Comparison of ENCODE assay signal across 8 mouse cellular contexts in the genomic region with DNA sequence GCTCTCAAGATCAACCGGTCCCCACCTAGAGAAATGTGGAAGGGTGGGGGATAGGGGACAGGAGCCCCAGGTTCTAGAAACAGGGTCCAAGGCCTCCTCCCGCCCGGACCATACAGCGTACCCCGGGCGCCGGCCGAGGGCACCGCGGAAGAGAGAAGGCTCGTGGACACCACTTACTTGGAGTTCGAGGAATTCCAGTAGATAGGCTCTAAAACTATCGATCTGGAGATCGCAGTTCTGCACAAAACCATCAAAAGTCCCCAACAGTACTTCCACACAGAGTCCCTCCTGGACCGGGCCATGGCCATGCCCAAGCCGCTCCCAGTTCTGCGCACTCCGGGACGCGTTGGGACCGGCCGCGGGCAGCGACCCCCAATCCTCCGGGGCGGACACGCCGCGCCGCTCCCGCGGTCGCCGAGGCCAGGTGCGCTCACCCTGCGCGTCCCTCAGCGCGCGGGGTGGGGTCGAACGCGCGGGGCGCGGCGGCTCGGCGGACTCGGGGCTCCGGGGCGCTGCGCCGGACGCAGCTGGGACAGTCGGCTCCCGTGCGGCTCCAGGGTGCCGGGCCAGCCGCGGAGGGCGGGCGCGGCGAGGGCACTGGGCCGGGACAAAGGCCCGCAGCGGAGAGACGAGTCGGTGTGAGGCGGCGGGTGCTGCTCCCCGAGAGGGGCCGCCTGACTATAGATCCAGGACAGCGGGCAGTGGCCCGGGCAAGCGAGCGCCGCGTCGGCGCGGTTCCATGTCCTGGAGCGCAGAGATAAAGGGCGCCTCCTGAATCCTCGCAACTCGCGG. TPM values are rescaled to one million over a fixed set of nuclear protein-coding genes. Genes with fewer than 3 reads are reported as not detected.
DNase-seq lines count a peak whose midpoint lies in the region; ATAC-seq lines count a peak whose summit lies in the region.

No protein-coding gene starts in this region.

- peak overlapping the region; percentile 86 for H3K4me2 ChIP-seq in heart, embryonic 14.5 days (ENCODE audit: low read length)
- H3K4me2 ChIP-seq in liver, embryonic 13.5 days: peak overlapping the region; percentile 90
- H3K4me2 ChIP-seq in stomach, embryonic 15.5 days: peak overlapping the region; percentile 95

- H3K4me1 ChIP-seq in heart, embryonic 14.5 days (ENCODE audit: control insufficient read depth in 2 of 2, insufficient read depth in 2 of 2, low read length in 2 of 2): peaks cover 4 to 28% of the 10 kb centered on the region in 2 experiments
- peaks cover 32% of the 10 kb centered on the region for H3K4me1 ChIP-seq in liver, embryonic 13.5 days (replicated peaks)
- no peaks in the 10 kb centered on the region for H3K4me1 ChIP-seq in stomach, embryonic 15.5 days

- WGBS in heart, embryonic 14.5 days: under 1% methylated on average over 88 of the region's 88 CpGs
- under 1% methylated on average over 77 of the region's 88 CpGs for WGBS in liver, embryonic 13.5 days (ENCODE audit: insufficient replicate concordance)
- WGBS in stomach, embryonic 15.5 days: under 1% methylated on average over 83 of the region's 88 CpGs

- DNase-seq in adrenal gland, postnatal 14 days: peak; percentile 41
- DNase-seq in adrenal gland, adult (ENCODE audit: inconsistent age in 2 of 2, low spot score in 1 of 2): no peak
- peak; percentile 45 for DNase-seq in retina, embryonic 14.5 days (ENCODE audit: low spot score)
- no peak for DNase-seq in retina, postnatal 1 day
- no peak for DNase-seq in liver, embryonic 13.5 days
- no peak for DNase-seq in cerebellum, postnatal 14 days

- ATAC-seq in heart, embryonic 14.5 days (ENCODE audit: insufficient number of reproducible peaks, insufficient read depth, low FRiP score, low read depth): peak; percentile 31
- peak; percentile 21 for ATAC-seq in liver, embryonic 13.5 days (ENCODE audit: low read depth)
- ATAC-seq in stomach, embryonic 15.5 days (ENCODE audit: insufficient read depth, low FRiP score, low read depth): peak; percentile 19

- peak overlapping the region; percentile 89 for H3K9ac ChIP-seq in heart, embryonic 14.5 days (ENCODE audit: low read length)
- H3K9ac ChIP-seq in liver, embryonic 13.5 days: peak overlapping the region; percentile 58
- peak overlapping the region; percentile 90 for H3K9ac ChIP-seq in stomach, embryonic 15.5 days

- H3K4me3 ChIP-seq in heart, embryonic 14.5 days (ENCODE audit: control insufficient read depth in 1 of 2, insufficient read depth in 1 of 2, low read depth in 1 of 2, low read length in 2 of 2): peak overlapping the region; percentile 78 to 81
- H3K4me3 ChIP-seq in liver, embryonic 13.5 days (replicated peaks): peak overlapping the region; percentile 68
- peak overlapping the region; percentile 80 for H3K4me3 ChIP-seq in stomach, embryonic 15.5 days (replicated peaks)

- no peaks in the 10 kb centered on the region for H3K27me3 ChIP-seq in heart, embryonic 14.5 days (ENCODE audit: control insufficient read depth, insufficient read depth, low read length)
- H3K27me3 ChIP-seq in liver, embryonic 13.5 days: peaks cover 46% of the 10 kb centered on the region
- H3K27me3 ChIP-seq in stomach, embryonic 15.5 days (replicated peaks): no peaks in the 10 kb centered on the region

- H3K36me3 ChIP-seq in heart, embryonic 14.5 days (ENCODE audit: control insufficient read depth, insufficient read depth, low read length): peaks cover 13% of the 10 kb centered on the region; the same call in 1 of the 2 replicates
- peaks cover 11% of the 10 kb centered on the region for H3K36me3 ChIP-seq in liver, embryonic 13.5 days
- no peaks in the 10 kb centered on the region for H3K36me3 ChIP-seq in stomach, embryonic 15.5 days

- H3K27ac ChIP-seq in heart, embryonic 14.5 days (replicated peaks in 1 of 2; ENCODE audit: control insufficient read depth in 1 of 2, insufficient read depth in 1 of 2, low read depth in 2 of 2, low read length in 2 of 2): peak overlapping the region; percentile 69 to 78; a peak in 3 of 4 replicates
- no peak overlapping the region for H3K27ac ChIP-seq in liver, embryonic 13.5 days
- H3K27ac ChIP-seq in stomach, embryonic 15.5 days: peak overlapping the region; percentile 84

- H3K9me3 ChIP-seq in heart, embryonic 14.5 days (ENCODE audit: control insufficient read depth, low read length): no peaks in the 10 kb centered on the region
- no peaks in the 10 kb centered on the region for H3K9me3 ChIP-seq in liver, embryonic 13.5 days (replicated peaks)
- H3K9me3 ChIP-seq in stomach, embryonic 15.5 days: no peaks in the 10 kb centered on the region

RNA-seq across cellular contexts. Expression of a gene that starts 0.5 kb away (rescaled TPM):
- 31.5 and 31.6 TPM in 2 replicates for total RNA-seq in adrenal gland, postnatal 14 days (2021)
- 16.2 and 18.7 TPM in 2 replicates for polyA plus RNA-seq in heart, embryonic 14.5 days (2014; fragmentation: Nextera tagmentation; extraction: Ambion mirVana)
- polyA plus RNA-seq in liver, embryonic 13.5 days (2015; fragmentation: Nextera tagmentation; extraction: Ambion mirVana): 0.88 and 0.97 TPM in 2 replicates
- 15.5 and 15.6 TPM in 2 replicates for polyA plus RNA-seq in stomach, embryonic 15.5 days (2015; fragmentation: Nextera tagmentation; extraction: Ambion mirVana)

RNA-seq across cellular contexts. Expression of a gene that starts 29.8 kb away (rescaled TPM):
- total RNA-seq in adrenal gland, postnatal 14 days (2021): 76.4 and 95.8 TPM in 2 replicates
- 87.1 and 92.6 TPM in 2 replicates for polyA plus RNA-seq in heart, embryonic 14.5 days (2014; fragmentation: Nextera tagmentation; extraction: Ambion mirVana)
- polyA plus RNA-seq in liver, embryonic 13.5 days (2015; fragmentation: Nextera tagmentation; extraction: Ambion mirVana): 59.2 and 59.5 TPM in 2 replicates
- 137 and 142 TPM in 2 replicates for polyA plus RNA-seq in stomach, embryonic 15.5 days (2015; fragmentation: Nextera tagmentation; extraction: Ambion mirVana)

Comparison
In these comparisons a context has a peak if more than half of its experiments do, and no peak if none do; other contexts are left out.
1. DNase-seq: peak in adrenal gland, postnatal 14 days (single experiment) and retina, embryonic 14.5 days (single experiment); none in adrenal gland, adult (0 of 2), retina, postnatal 1 day (single experiment), liver, embryonic 13.5 days (single experiment) and cerebellum, postnatal 14 days (0 of 2).
2. Peak in every context shown above with its lines, with median percentiles within 50 percentile points of each other: ATAC-seq, H3K4me2 ChIP-seq, H3K4me3 ChIP-seq and H3K9ac ChIP-seq.